Mouse (Mus musculus): ENCODE measurements around the gene Plch1. TPM values are rescaled to one million over a fixed set of nuclear protein-coding genes. Genes with fewer than 3 reads are reported as not detected.

Plch1 gene
- total RNA-seq, 2 experiments from 2014 or later: 0.55 TPM; not detected in 1

DNA sequence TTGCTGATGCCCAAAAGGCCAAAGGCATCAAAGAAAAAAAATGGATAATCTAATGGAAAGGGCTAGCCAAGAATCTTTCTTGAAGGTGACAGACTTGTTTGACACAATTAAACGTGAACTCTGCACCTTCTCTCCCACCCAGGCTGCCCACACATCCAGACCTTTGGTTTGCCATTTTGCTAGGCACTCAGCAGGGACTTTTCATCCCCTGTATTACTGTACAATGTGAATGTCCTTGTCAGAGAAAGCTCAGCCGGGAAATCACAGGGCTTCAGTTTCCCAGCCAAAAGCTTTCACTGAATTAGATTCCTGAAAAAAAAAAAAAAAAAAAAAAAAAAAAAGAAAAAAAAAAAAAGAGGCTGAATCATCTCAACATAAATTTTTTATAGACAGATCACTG is 34.2 kb downstream of the Plch1 start:
- intact Hi-C loops (cut with DNase I): loop anchor here (5.0 to 10.0 kb wide), 2 partner anchors 570 to 943 kb away; no protein-coding TSS in a partner anchor
- no peak for DNase-seq

DNA sequence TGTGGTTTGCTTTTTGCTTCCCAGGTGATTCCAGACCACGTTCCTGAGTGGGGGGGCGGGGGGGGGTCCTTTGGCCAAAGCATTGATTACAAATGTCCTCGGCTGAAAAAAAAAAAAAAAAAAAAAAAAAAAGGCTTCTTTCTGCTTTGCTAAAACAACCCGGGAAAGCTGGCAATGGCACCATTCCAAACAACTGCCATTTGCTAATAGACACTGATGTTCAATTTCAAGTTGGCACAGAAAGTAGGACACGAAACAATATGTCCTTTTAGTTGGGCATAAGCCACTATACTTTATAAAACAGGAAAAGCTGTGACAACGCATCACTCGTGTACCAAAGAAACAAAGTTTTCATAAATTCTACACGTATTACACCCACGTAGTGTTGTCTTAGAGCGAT is 36.6 kb downstream of the Plch1 start:
- intact Hi-C loops (cut with DNase I): loop anchor here (10.0 kb wide), 1 partner anchor 568 kb away; no protein-coding TSS in a partner anchor
- no peak for DNase-seq

- no peak for DNase-seq
- intact Hi-C loops (cut with DNase I): no loop called here
These were observed 46.4 kb downstream of the Plch1 start for GRCm38 (mm10) chr3:63852828-63853227.

- no peak for DNase-seq
- intact Hi-C loops (cut with DNase I): no loop called here
These were observed 48.1 kb downstream of the Plch1 start for GRCm38 (mm10) chr3:63851125-63851698.

GRCm38 (mm10) chr3:63849765-63850346 is 49.4 kb downstream of the Plch1 start:
- no peak for DNase-seq
- intact Hi-C loops (cut with DNase I): no loop called here

- DNase-seq: no peak
- intact Hi-C loops (cut with DNase I): no loop called here
These were observed 55.1 kb downstream of the Plch1 start for GRCm38 (mm10) chr3:63844141-63844540.

GRCm38 (mm10) chr3:63842436-63842835 is 56.8 kb downstream of the Plch1 start:
- intact Hi-C loops (cut with DNase I): no loop called here
- DNase-seq: no peak

DNA sequence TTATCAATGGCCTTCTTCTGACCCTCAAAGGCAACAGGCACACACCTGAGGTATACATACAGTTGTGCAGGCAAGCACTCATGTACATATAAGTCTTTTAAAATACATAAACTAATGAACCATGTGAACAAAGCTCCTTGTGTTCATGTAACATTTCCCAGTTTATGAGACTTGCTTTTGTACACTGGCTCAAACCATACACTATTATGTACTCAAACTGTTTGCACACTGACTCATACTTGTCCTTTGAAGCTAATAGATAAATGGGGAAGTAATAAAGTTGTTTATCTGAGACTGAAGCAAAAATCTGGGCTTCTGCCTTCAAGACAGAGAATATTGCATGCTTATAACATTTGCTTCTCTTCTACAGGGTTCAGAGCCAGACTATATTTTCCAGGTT is 61.5 kb downstream of the Plch1 start:
- intact Hi-C loops (cut with DNase I): no loop called here
- peak in 1 of 2 experiments; percentile 4 for DNase-seq

- peak; percentile 3 to 13 for DNase-seq
- intact Hi-C loops (cut with DNase I): no loop called here
These were observed 62.2 kb downstream of the Plch1 start for GRCm38 (mm10) chr3:63836937-63837632.

GRCm38 (mm10) chr3:63835816-63836215 is 63.5 kb downstream of the Plch1 start:
- DNase-seq: no peak
- intact Hi-C loops (cut with DNase I): no loop called here

- peak; percentile 47 to 48 for DNase-seq
- intact Hi-C loops (cut with DNase I): no loop called here
These were observed 75.3 kb downstream of the Plch1 start for GRCm38 (mm10) chr3:63823874-63824400.

- no peak for DNase-seq
- intact Hi-C loops (cut with DNase I): no loop called here
These were observed 76.6 kb downstream of the Plch1 start for GRCm38 (mm10) chr3:63822631-63823030.

DNA sequence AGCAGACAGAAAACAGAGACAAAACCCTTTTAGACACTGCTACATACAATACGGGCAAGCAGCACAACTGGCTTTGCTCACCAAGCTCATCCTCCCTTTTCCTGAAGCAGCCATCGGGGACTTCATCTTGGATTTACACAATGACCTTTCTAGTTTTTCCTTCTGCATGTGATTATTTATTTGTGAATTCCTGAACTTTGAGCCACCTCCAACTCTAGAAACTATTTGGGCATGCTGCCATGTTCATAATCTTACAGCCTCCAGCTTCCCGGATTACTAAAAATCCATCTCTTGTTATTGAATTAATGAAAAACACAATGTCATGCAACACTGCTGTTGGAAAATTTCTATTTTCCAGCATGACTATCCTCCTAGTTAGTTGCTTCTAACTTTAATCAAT is 84.1 kb downstream of the Plch1 start:
- intact Hi-C loops (cut with DNase I): no loop called here
- DNase-seq: peak; percentile 14 to 20

GRCm38 (mm10) chr3:63814203-63814602 is 85.1 kb downstream of the Plch1 start:
- intact Hi-C loops (cut with DNase I): no loop called here
- DNase-seq: no peak

DNA sequence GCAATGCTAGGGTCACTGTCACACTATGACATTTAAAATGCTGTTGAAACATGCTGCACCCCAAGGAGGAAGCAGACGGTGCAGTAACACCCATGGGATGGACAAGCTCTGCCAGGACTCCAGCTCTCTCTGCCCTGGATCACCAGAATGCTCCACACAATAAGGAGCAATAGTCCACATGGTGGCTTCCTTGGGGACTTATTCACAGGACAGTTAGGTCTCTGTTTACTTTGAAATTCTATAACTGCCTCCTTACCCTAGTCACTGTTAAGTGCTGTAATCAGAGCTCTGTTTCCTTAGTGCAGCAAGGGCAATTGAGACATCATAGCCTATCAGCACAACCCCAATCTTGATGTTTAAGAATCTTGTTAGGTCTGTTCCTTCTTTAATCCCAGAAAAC is 92.4 kb downstream of the Plch1 start:
- intact Hi-C loops (cut with DNase I): no loop called here
- DNase-seq: no peak

- no peak for DNase-seq
- intact Hi-C loops (cut with DNase I): no loop called here
These were observed 93.8 kb downstream of the Plch1 start for GRCm38 (mm10) chr3:63805496-63805895.

DNA sequence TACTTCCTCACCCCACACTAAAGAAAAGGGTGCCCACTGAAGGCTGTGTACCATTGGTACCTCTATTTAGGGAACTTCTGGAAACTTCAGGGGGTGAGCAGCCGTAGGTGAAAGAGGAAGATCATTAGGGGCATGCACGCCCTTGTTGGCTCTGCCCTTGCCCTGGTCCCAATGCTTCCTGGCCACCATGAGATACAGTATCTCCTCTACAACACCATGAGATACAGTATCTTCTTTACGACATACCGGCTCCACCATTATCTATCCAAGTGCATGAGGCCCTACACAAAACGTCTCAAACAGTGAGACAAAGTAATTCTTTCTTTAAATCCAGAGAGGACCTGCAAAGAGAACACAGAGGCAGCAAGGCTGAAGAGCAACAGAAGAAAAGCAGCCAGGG is 98.6 kb downstream of the Plch1 start:
- intact Hi-C loops (cut with DNase I): no loop called here
- no peak for DNase-seq

DNA sequence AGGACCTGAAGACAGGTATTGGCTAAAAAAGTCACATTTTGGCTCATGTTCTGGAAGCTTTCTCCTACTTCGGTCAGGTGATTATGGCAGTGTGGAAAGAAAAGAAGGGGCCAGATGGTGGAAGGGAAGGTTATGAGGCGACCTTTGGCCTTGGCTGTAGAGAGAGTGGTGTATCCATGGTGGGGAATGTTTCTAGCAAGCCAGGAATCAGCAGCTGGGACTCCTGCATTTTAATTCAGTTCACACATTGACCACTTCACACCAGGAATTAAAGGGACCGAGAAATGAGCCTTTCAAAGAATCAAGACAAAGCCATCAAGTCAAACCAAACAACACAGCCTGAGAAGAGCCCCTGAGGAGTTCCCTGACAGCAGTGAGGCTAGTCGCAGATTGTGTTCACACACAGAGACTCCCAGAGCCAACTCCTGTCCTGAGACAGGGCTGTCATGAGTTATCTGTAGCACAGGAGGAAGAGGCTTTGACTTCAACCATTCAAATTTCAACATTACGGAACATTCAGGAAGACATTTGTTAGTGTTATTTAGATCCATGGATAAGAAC is 112.4 kb downstream of the Plch1 start:
- DNase-seq: no peak
- intact Hi-C loops (cut with DNase I): no loop called here

GRCm38 (mm10) chr3:63772617-63773305 is 126.5 kb downstream of the Plch1 start:
- DNase-seq: peak; percentile 8 to 10
- intact Hi-C loops (cut with DNase I): no loop called here

GRCm38 (mm10) chr3:63760821-63761220 is 138.5 kb downstream of the Plch1 start:
- no peak for DNase-seq
- intact Hi-C loops (cut with DNase I): no loop called here

DNA sequence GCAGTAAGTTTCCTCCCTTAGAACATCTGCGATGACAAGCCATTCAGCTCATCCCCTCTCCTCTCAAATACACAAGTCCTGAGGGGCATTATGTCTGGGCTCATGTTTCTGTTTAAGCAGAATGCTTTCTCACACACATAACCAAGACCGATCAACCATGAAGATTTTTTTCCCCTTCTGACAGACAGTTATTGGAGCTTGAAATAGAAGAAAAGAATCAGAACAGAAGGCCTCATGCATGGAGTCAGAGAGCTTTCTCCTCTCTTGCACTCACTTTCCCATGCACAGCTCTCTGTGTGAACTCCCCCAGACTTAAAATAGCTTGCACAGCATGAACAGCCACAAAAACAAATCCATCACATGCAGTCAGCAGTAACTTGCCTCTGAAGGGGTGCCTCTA is 159.2 kb downstream of the Plch1 start:
- intact Hi-C loops (cut with DNase I): no loop called here
- DNase-seq: no peak
